Mouse (Mus musculus): ENCODE data around the gene Palld. TPM values are rescaled to one million over a fixed set of nuclear protein-coding genes. Genes with fewer than 3 reads are reported as not detected.

Palld gene
- polyA plus RNA-seq, 1 experiment from 2014 or later, result 83.1 TPM

- no peak overlapping the region for H3K9ac ChIP-seq (ENCODE audit: low read length)
- H3K27me3 ChIP-seq (ENCODE audit: control insufficient read depth, insufficient read depth, low read length), result no peaks in the 10 kb centered on the region
- WGBS, result 71% methylated on average over 5 of the region's 5 CpGs
- no peaks in the 10 kb centered on the region for H3K4me1 ChIP-seq (ENCODE audit: control insufficient read depth, insufficient read depth, low read length)
- H3K36me3 ChIP-seq (ENCODE audit: control insufficient read depth, insufficient read depth, low read length), result no peaks in the 10 kb centered on the region
- no peak overlapping the region for H3K27ac ChIP-seq (ENCODE audit: low read length)
- ATAC-seq (ENCODE audit: insufficient read depth, low FRiP score), result no peak
- H3K4me3 ChIP-seq (replicated peaks; ENCODE audit: low read length), result no peak overlapping the region
- no peaks in the 10 kb centered on the region for H3K9me3 ChIP-seq (replicated peaks; ENCODE audit: control insufficient read depth, low read length)
- H3K4me2 ChIP-seq (ENCODE audit: low read depth, low read length), result no peak overlapping the region
Observed at GRCm38 (mm10) chr8:61731306-61732088, 171.0 kb downstream of the Palld start.

- no peaks in the 10 kb centered on the region for H3K9me3 ChIP-seq (replicated peaks; ENCODE audit: control insufficient read depth, low read length)
- no peak overlapping the region for H3K27ac ChIP-seq (ENCODE audit: low read length)
- no peaks in the 10 kb centered on the region for H3K27me3 ChIP-seq (ENCODE audit: control insufficient read depth, insufficient read depth, low read length)
- no peaks in the 10 kb centered on the region for H3K36me3 ChIP-seq (ENCODE audit: control insufficient read depth, insufficient read depth, low read length)
- H3K9ac ChIP-seq (ENCODE audit: low read length), result no peak overlapping the region
- H3K4me1 ChIP-seq (ENCODE audit: control insufficient read depth, insufficient read depth, low read length), result peaks cover 4% of the 10 kb centered on the region; the same call in 1 of the 2 replicates
- WGBS, result 84% methylated on average over 6 of the region's 6 CpGs
- no peak overlapping the region for H3K4me2 ChIP-seq (ENCODE audit: low read depth, low read length)
- no peak for ATAC-seq (ENCODE audit: insufficient read depth, low FRiP score)
- H3K4me3 ChIP-seq (replicated peaks; ENCODE audit: low read length), result no peak overlapping the region
Observed at GRCm38 (mm10) chr8:61730669-61731068, 171.8 kb downstream of the Palld start.

DNA sequence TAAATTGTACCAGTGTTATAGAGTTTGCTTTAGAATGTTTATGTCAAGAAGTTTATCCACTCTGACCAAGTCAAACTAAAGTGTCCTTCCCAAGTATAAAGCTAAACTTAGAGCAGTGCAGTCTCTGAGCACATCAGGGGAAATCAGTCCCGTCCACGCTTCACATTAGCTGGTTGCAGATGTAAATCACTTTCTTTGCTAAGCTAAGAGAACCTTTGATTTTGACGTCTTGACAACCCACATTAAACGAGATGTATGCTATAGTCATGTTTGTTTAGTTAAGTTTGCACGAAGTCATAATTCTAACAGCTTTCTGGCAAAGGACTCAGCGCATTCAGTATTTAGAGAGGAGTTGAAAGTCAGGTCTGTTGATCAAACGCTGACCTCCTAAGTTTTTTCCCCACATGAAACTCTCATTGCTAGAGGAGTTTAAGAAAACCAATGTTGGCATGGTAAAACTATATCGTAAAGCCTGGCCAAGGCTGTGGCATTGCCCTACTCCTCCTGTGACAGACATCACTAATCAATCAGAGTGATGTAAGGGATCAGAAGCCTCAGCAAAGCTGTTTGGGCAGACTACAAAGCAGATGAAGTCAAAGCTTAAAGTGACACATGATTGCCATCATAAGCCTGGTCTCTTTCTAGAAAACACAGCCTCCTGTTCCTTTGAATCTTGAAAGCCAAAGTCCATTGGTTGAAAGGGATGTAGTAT lies 177.0 kb downstream of the Palld start:
- whole genome bisulfite sequencing, result 26% methylated on average over 8 of the region's 8 CpGs
- H3K4me1 ChIP-seq (ENCODE audit: control insufficient read depth, insufficient read depth, low read length), result peaks cover 14% of the 10 kb centered on the region; the same call in 1 of the 2 replicates
- H3K36me3 ChIP-seq (ENCODE audit: control insufficient read depth, insufficient read depth, low read length), result no peaks in the 10 kb centered on the region
- no peaks in the 10 kb centered on the region for H3K9me3 ChIP-seq (replicated peaks; ENCODE audit: control insufficient read depth, low read length)
- no peak overlapping the region for H3K4me3 ChIP-seq (replicated peaks; ENCODE audit: low read length)
- peak; percentile 62; the same call in 1 of the 2 replicates for ATAC-seq (ENCODE audit: insufficient read depth, low FRiP score)
- no peak overlapping the region for H3K4me2 ChIP-seq (ENCODE audit: low read depth, low read length)
- H3K9ac ChIP-seq (ENCODE audit: low read length), result no peak overlapping the region
- H3K27ac ChIP-seq (ENCODE audit: low read length), result 0 out of 2 replicates have a peak overlapping the region, but pooled peaks have one; percentile 51
- H3K27me3 ChIP-seq (ENCODE audit: control insufficient read depth, insufficient read depth, low read length), result no peaks in the 10 kb centered on the region

- no peak overlapping the region for H3K27ac ChIP-seq (ENCODE audit: low read length)
- no peaks in the 10 kb centered on the region for H3K9me3 ChIP-seq (replicated peaks; ENCODE audit: control insufficient read depth, low read length)
- H3K4me3 ChIP-seq (replicated peaks; ENCODE audit: low read length), result no peak overlapping the region
- H3K4me2 ChIP-seq (ENCODE audit: low read depth, low read length), result no peak overlapping the region
- no peak for ATAC-seq (ENCODE audit: insufficient read depth, low FRiP score)
- H3K36me3 ChIP-seq (ENCODE audit: control insufficient read depth, insufficient read depth, low read length), result no peaks in the 10 kb centered on the region
- peaks cover 14% of the 10 kb centered on the region; the same call in 1 of the 2 replicates for H3K4me1 ChIP-seq (ENCODE audit: control insufficient read depth, insufficient read depth, low read length)
- WGBS, result 69% methylated on average over 9 of the region's 9 CpGs
- H3K27me3 ChIP-seq (ENCODE audit: control insufficient read depth, insufficient read depth, low read length), result no peaks in the 10 kb centered on the region
- no peak overlapping the region for H3K9ac ChIP-seq (ENCODE audit: low read length)
Observed at GRCm38 (mm10) chr8:61722226-61722625, 180.3 kb downstream of the Palld start.

DNA sequence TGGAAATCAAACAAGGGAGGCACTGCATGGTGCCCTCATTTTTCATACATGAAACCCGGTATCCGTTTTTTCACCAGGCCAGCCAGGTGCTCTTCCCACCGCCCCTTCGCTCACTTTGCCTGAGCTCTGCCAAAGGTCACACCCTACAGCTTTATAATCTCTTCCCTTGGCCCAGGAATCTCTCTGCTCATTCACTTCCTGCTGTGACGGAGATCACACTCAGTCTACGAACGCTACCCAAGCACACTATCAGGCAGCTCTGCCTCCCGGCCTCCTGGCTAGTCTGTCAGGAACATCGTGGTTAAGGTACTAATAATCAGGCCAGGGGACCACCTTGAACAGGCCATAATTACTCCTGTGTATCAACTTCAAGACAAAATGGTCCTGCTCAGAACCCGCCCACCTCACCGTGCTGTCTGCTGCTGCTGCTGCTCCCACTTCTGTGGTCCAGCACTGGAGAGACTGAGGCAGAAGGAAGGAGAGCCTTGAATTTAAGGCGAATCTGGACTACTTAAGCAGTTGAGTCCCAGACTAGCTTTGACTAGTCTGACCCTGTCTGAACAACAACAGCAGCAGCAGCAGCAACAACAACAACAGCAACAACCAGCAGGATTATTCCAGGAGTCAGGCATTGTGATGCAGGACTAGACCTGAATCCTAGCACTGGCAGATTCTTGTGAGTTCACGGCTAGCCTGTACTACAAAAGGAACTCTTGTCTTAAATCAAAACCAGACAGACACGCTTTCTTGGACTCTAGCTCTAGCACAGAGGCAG lies 187.0 kb downstream of the Palld start:
- ATAC-seq (ENCODE audit: insufficient read depth, low FRiP score), result no peak
- Histone ChIP-seq H3K4me1 (ENCODE audit: control insufficient read depth, insufficient read depth, low read length) (peaks cover 19% of the 10 kb centered on the region), H3K4me2 (ENCODE audit: low read depth, low read length) (no peak overlapping the region), H3K9ac (ENCODE audit: low read length) (no peak overlapping the region), H3K27ac (ENCODE audit: low read length) (peak overlapping the region; percentile 72), H3K4me3 (replicated peaks; ENCODE audit: low read length) (no peak overlapping the region), H3K27me3 (ENCODE audit: control insufficient read depth, insufficient read depth, low read length) (no peaks in the 10 kb centered on the region), H3K36me3 (ENCODE audit: control insufficient read depth, insufficient read depth, low read length) (no peaks in the 10 kb centered on the region), H3K9me3 (replicated peaks; ENCODE audit: control insufficient read depth, low read length) (no peaks in the 10 kb centered on the region)
- WGBS, result 52% methylated on average over 14 of the region's 14 CpGs

DNA sequence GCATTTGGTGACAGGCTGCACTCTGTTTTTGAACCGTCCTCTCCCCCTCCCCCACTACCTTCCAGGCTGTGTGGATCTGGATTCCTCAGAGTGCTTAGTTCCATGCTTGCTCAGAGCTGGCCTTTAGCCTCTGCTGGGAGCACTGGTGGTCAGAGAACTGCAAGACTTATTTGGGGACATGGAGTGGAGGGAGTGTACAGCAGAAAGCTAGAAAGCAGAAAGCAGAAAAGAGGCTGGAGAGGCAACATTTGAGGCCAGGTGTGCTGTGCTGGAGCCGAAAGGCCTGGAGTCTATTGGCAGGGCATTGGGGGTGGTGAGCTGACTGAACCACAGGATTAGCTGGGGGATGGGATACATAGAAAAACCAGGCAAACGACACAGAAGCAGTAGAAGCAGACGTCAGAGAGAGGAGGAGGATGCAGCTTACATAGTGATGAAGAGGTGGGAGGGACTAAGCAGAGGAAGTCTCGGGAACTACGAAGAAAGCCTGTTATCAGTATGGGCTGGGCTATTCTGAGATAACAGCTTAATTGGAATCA lies 188.1 kb downstream of the Palld start:
- WGBS, result 26% methylated on average over 6 of the region's 6 CpGs
- ATAC-seq (ENCODE audit: insufficient read depth, low FRiP score), result peak; percentile 89
- Histone ChIP-seq H3K4me3 (replicated peaks; ENCODE audit: low read length) (no peak overlapping the region), H3K9ac (ENCODE audit: low read length) (peak overlapping the region; percentile 42; the same call in 1 of the 2 replicates), H3K9me3 (replicated peaks; ENCODE audit: control insufficient read depth, low read length) (no peaks in the 10 kb centered on the region), H3K27me3 (ENCODE audit: control insufficient read depth, insufficient read depth, low read length) (no peaks in the 10 kb centered on the region), H3K4me2 (ENCODE audit: low read depth, low read length) (no peak overlapping the region), H3K27ac (ENCODE audit: low read length) (peak overlapping the region; percentile 83), H3K36me3 (ENCODE audit: control insufficient read depth, insufficient read depth, low read length) (no peaks in the 10 kb centered on the region), H3K4me1 (ENCODE audit: control insufficient read depth, insufficient read depth, low read length) (peaks cover 19% of the 10 kb centered on the region)

DNA sequence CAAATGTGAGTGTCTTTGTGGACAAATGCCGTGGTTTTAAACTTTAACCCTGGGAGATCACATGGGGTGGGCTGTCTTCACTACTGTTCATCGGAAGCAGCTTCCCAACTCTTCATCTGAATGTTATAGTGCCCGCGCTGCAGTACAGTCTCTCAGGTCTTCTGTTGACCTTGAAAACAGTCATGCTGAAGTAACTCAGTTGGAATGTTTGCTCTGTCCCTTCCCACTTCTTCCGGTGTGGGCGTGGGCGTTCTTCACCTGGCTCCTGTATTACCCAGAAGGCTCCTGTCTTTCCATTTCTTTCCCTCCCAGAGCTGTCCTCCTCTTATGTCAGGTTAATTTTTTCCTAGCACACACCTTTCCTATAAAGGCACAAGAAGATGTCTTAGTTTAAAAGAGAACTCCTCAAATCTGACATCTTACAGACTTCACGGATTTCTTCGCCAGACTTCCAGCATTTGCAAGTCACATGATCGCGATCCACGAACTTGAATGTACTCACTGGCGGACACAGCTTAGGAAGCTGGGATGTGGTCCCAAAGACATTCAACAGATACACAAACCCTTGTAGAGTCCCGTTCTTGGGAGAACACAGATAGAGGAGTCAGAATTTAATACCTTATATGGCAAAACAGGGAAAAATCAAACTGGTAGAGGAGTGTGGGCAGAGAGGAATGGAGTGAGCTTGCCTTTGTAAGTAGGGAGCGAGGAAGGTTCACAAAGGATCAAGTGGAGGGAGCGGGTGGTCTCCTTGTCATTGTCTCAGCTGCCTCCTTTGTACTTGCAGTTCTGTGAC lies 189.1 kb downstream of the Palld start:
- ATAC-seq (ENCODE audit: insufficient read depth, low FRiP score), result peak; percentile 70
- Histone ChIP-seq H3K36me3 (ENCODE audit: control insufficient read depth, insufficient read depth, low read length) (no peaks in the 10 kb centered on the region), H3K4me2 (ENCODE audit: low read depth, low read length) (no peak overlapping the region), H3K27ac (ENCODE audit: low read length) (peak overlapping the region; percentile 83), H3K4me1 (ENCODE audit: control insufficient read depth, insufficient read depth, low read length) (peaks cover 19% of the 10 kb centered on the region), H3K9ac (ENCODE audit: low read length) (no peak overlapping the region), H3K9me3 (replicated peaks; ENCODE audit: control insufficient read depth, low read length) (no peaks in the 10 kb centered on the region), H3K27me3 (ENCODE audit: control insufficient read depth, insufficient read depth, low read length) (no peaks in the 10 kb centered on the region), H3K4me3 (replicated peaks; ENCODE audit: low read length) (no peak overlapping the region)
- WGBS, result 64% methylated on average over 16 of the region's 16 CpGs

DNA sequence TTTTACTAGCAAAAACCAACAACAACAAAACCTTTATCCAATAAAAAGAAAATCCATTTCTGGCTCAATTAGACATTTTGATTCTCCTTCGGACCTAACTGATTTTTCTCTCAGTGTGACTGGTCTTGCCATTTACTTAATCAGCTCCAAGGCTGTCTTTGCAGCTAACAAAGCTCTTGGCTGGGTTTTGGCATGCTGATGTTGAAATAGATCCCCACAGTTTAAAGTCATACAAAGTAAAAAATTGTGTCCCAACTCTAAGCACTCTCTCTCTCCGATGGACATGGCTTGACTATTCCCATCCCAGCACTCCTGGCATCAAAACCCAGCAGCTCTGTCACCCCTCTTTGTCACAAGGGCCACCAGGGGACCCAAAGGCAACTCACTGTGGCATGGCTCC lies 190.1 kb downstream of the Palld start:
- H3K4me3 ChIP-seq (replicated peaks; ENCODE audit: low read length), result no peak overlapping the region
- H3K36me3 ChIP-seq (ENCODE audit: control insufficient read depth, insufficient read depth, low read length), result no peaks in the 10 kb centered on the region
- H3K9ac ChIP-seq (ENCODE audit: low read length), result no peak overlapping the region
- no peak overlapping the region for H3K4me2 ChIP-seq (ENCODE audit: low read depth, low read length)
- no peak for ATAC-seq (ENCODE audit: insufficient read depth, low FRiP score)
- no peaks in the 10 kb centered on the region for H3K27me3 ChIP-seq (ENCODE audit: control insufficient read depth, insufficient read depth, low read length)
- peak overlapping the region; percentile 56; the same call in 1 of the 2 replicates for H3K27ac ChIP-seq (ENCODE audit: low read length)
- H3K4me1 ChIP-seq (ENCODE audit: control insufficient read depth, insufficient read depth, low read length), result peaks cover 19% of the 10 kb centered on the region
- no peaks in the 10 kb centered on the region for H3K9me3 ChIP-seq (replicated peaks; ENCODE audit: control insufficient read depth, low read length)
- WGBS, result 73% methylated on average over 2 of the region's 2 CpGs

Measured in stomach, embryonic 16.5 days (tissue).